Mouse (Mus musculus): ENCODE data around the gene Gm13271.
A peak's percentile ranks its signal among the peaks of the same experiment; 100 is the strongest.
"Not testable (repeated sequence)": the region's sequence is repeated elsewhere in the genome, so short reads cannot be mapped to it uniquely, and the experiment has no call there.

Gene Gm13271

DNA sequence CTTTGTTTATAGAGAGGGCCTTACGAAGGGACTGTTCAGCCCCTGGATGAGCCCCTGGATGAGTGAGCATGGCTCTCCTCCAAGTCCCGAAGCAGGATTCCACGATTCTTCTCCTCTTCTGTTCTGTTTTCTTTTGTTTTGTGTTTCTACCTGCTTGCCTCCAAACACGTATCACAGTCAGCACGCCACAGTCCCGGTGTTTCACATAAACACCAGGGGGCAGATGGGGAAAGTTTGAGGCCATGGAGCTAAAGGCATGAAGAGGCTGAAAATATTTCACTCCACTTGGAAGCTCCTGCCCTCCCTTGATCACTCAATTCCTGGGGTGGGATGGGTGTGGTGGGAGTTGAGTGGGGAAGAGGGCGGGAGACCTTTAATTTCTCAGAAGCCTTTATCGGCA is 7.1 kb downstream of the Gm13271 start:
- not testable (repeated sequence) for DNase-seq

DNA sequence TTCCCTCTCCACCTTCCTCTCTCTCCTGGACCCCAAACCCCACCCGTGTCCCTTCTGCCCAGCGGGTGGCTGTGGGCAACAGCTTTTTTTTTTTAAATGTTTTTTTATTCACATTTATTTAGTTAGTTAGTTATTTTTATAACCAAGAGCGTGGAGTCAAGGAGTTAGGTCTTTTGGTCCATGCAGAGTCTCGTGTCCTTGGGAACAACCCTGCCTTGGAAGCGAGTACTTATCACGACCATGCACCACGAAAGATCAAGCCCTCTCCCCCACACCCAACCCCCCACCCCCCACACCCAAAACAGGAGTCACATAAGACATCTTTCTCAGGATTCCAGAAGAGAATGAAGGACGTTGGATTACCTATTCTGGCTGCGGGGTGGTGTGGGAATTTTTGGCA is 7.7 kb downstream of the Gm13271 start:
- DNase-seq, result not testable (repeated sequence)

DNA sequence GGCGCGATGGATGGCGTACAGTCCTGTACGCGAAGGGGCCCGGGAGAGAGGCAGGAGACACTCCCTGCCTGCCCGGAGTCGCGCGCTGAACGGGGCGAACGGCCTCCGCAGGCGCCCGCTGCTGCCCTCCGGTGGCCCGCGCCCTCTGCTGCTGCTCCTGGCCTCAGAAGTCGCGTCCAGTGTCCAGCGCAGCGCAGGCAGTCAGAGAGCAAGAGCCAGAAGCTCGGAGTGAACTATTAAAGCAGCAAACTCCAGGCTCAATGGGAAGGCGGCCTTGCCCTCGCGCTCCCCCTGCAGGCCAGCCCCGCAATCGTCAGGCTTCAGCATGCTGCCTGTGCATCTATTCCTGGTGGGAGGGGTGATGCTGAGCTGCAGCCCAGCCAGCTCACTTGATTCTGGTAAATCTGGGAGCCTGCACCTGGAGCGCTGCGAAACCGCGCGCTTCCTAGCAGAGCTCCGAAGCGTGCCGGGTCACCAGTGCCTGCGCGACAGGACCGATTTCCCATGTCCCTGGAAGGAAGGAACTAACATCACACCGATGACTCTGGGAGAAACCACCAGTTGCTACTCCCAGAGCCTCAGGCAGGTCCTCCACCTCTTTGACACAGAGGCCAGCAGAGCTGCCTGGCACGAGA is 8.8 kb downstream of the Gm13271 start:
- DNase-seq, result peak; percentile 69

DNA sequence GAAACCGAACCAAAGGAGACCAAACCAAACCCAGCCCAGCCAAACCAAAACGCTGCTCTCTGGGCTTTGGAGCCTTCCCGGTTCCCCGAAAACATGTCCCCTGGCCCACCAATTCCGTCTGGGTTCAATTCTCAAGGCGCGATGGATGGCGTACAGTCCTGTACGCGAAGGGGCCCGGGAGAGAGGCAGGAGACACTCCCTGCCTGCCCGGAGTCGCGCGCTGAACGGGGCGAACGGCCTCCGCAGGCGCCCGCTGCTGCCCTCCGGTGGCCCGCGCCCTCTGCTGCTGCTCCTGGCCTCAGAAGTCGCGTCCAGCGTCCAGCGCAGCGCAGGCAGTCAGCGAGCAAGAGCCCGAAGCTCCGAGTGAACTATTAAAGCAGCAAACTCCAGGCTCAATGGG is 18.9 kb downstream of the Gm13271 start, which contains the start of gene Gm13290:
Gm13290 (plus strand) TSS at position 301 of the 400 bp plus-strand sequence.
- DNase-seq, result not testable (repeated sequence)

DNA sequence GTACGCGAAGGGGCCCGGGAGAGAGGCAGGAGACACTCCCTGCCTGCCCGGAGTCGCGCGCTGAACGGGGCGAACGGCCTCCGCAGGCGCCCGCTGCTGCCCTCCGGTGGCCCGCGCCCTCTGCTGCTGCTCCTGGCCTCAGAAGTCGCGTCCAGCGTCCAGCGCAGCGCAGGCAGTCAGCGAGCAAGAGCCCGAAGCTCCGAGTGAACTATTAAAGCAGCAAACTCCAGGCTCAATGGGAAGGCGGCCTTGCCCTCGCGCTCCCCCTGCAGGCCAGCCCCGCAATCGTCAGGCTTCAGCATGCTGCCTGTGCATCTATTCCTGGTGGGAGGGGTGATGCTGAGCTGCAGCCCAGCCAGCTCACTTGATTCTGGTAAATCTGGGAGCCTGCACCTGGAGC is 22.0 kb downstream of the Gm13271 start, which contains the start of gene Gm13289:
Gm13289 (plus strand) TSS at position 301 of the 400 bp plus-strand sequence.
- not testable (repeated sequence) for DNase-seq

DNA sequence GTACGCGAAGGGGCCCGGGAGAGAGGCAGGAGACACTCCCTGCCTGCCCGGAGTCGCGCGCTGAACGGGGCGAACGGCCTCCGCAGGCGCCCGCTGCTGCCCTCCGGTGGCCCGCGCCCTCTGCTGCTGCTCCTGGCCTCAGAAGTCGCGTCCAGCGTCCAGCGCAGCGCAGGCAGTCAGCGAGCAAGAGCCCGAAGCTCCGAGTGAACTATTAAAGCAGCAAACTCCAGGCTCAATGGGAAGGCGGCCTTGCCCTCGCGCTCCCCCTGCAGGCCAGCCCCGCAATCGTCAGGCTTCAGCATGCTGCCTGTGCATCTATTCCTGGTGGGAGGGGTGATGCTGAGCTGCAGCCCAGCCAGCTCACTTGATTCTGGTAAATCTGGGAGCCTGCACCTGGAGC is 24.9 kb downstream of the Gm13271 start, which contains the start of gene Gm13272:
Gm13272 (plus strand) TSS at position 301 of the 400 bp plus-strand sequence.
- DNase-seq, result not testable (repeated sequence)

DNA sequence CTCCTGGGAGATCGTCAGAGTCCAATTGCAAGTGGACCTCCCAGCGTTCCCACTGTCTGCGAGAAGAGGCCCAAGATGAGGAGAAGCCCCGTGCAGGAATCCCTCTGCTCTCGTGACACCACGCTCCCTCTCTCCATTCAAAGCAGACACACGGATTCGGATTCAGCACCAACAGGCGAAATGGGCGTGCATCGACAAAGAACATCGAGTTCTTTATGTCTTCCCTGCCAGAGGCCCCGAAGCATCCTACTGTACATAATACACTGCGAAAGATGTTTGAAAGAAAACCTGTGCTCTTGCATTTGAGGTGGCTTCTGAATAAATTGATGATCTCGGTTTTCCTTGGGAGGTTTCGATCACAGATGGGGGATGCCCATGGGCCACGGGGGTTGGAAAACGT is 25.7 kb downstream of the Gm13271 start:
- DNase-seq, result not testable (repeated sequence)

DNA sequence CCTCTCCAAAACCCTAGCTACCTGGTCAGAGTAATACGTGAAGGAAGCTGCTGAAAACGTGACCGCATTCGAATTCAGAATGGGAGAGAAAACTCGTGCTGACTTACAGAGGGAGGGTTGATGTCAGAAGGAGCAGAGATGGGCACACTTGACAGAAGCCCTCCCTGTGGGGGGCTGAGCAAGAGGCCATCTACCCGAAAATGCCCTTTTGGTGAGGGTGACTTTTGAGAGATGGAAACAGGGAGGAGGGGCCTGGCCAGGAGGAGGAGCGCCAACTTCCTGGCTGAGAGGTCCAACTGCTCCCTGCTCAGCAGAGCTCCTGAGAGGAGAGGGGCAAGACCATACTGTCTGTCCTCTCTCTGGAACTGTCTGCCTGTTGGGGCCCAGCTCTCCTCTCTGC is 27.2 kb downstream of the Gm13271 start, which contains the start of gene Ifnz:
Ifnz (plus strand) TSS at position 301 of the 400 bp plus-strand sequence.
- not testable (repeated sequence) for DNase-seq

DNA sequence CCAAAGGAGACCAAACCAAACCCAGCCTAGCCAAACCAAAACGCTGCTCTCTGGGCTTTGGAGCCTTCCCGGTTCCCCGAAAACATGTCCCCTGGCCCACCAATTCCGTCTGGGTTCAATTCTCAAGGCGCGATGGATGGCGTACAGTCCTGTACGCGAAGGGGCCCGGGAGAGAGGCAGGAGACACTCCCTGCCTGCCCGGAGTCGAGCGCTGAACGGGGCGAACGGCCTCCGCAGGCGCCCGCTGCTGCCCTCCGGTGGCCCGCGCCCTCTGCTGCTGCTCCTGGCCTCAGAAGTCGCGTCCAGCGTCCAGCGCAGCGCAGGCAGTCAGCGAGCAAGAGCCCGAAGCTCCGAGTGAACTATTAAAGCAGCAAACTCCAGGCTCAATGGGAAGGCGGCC is 27.7 kb downstream of the Gm13271 start:
- DNase-seq, result not testable (repeated sequence)

DNA sequence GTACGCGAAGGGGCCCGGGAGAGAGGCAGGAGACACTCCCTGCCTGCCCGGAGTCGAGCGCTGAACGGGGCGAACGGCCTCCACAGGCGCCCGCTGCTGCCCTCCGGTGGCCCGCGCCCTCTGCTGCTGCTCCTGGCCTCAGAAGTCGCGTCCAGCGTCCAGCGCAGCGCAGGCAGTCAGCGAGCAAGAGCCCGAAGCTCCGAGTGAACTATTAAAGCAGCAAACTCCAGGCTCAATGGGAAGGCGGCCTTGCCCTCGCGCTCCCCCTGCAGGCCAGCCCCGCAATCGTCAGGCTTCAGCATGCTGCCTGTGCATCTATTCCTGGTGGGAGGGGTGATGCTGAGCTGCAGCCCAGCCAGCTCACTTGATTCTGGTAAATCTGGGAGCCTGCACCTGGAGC is 30.7 kb downstream of the Gm13271 start, which contains the start of gene Gm13276:
Gm13276 (plus strand) TSS at position 301 of the 400 bp plus-strand sequence.
- DNase-seq, result not testable (repeated sequence)

DNA sequence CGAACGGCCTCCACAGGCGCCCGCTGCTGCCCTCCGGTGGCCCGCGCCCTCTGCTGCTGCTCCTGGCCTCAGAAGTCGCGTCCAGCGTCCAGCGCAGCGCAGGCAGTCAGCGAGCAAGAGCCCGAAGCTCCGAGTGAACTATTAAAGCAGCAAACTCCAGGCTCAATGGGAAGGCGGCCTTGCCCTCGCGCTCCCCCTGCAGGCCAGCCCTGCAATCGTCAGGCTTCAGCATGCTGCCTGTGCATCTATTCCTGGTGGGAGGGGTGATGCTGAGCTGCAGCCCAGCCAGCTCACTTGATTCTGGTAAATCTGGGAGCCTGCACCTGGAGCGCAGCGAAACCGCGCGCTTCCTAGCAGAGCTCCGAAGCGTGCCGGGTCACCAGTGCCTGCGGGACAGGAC is 33.7 kb downstream of the Gm13271 start, which contains the start of gene Gm13277:
Gm13277 (plus strand) TSS at position 231 of the 400 bp plus-strand sequence.
- not testable (repeated sequence) for DNase-seq

DNA sequence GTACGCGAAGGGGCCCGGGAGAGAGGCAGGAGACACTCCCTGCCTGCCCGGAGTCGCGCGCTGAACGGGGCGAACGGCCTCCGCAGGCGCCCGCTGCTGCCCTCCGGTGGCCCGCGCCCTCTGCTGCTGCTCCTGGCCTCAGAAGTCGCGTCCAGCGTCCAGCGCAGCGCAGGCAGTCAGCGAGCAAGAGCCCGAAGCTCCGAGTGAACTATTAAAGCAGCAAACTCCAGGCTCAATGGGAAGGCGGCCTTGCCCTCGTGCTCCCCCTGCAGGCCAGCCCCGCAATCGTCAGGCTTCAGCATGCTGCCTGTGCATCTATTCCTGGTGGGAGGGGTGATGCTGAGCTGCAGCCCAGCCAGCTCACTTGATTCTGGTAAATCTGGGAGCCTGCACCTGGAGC is 36.6 kb downstream of the Gm13271 start, which contains the start of gene Gm13278:
Gm13278 (plus strand) TSS at position 301 of the 400 bp plus-strand sequence.
- not testable (repeated sequence) for DNase-seq

DNA sequence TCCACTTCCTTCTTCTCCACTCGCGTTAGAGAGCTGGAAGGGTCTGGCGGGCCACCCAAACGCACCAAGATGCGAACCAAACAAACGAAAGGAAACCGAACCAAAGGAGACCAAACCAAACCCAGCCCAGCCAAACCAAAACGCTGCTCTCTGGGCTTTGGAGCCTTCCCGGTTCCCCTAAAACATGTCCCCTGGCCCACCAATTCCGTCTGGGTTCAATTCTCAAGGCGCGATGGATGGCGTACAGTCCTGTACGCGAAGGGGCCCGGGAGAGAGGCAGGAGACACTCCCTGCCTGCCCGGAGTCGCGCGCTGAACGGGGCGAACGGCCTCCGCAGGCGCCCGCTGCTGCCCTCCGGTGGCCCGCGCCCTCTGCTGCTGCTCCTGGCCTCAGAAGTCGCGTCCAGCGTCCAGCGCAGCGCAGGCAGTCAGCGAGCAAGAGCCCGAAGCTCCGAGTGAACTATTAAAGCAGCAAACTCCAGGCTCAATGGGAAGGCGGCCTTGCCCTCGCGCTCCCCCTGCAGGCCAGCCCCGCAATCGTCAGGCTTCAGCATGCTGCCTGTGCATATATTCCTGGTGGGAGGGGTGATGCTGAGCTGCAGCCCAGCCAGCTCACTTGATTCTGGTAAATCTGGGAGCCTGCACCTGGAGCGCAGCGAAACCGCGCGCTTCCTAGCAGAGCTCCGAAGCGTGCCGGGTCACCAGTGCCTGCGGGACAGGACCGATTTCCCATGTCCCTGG is 39.4 kb downstream of the Gm13271 start, which contains the start of gene Gm13275:
Gm13275 (plus strand) TSS at position 552 of the 740 bp plus-strand sequence.
- DNase-seq, result not testable (repeated sequence)

DNA sequence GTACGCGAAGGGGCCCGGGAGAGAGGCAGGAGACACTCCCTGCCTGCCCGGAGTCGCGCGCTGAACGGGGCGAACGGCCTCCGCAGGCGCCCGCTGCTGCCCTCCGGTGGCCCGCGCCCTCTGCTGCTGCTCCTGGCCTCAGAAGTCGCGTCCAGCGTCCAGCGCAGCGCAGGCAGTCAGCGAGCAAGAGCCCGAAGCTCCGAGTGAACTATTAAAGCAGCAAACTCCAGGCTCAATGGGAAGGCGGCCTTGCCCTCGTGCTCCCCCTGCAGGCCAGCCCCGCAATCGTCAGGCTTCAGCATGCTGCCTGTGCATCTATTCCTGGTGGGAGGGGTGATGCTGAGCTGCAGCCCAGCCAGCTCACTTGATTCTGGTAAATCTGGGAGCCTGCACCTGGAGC is 42.4 kb downstream of the Gm13271 start, which contains the start of gene Gm13279:
Gm13279 (plus strand) TSS at position 301 of the 400 bp plus-strand sequence.
- not testable (repeated sequence) for DNase-seq

DNA sequence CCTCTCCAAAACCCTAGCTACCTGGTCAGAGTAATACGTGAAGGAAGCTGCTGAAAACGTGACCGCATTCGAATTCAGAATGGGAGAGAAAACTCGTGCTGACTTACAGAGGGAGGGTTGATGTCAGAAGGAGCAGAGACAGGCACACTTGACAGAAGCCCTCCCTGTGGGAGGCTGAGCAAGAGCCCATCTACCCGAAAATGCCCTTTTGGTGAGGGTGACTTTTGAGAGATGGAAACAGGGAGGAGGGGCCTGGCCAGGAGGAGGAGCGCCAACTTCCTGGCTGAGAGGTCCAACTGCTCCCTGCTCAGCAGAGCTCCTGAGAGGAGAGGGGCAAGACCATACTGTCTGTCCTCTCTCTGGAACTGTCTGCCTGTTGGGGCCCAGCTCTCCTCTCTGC is 44.7 kb downstream of the Gm13271 start, which contains the start of gene Gm13285:
Gm13285 (plus strand) TSS at position 301 of the 400 bp plus-strand sequence.
- DNase-seq, result not testable (repeated sequence)

DNA sequence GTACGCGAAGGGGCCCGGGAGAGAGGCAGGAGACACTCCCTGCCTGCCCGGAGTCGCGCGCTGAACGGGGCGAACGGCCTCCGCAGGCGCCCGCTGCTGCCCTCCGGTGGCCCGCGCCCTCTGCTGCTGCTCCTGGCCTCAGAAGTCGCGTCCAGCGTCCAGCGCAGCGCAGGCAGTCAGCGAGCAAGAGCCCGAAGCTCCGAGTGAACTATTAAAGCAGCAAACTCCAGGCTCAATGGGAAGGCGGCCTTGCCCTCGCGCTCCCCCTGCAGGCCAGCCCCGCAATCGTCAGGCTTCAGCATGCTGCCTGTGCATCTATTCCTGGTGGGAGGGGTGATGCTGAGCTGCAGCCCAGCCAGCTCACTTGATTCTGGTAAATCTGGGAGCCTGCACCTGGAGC is 48.3 kb downstream of the Gm13271 start, which contains the start of gene Gm13287:
Gm13287 (plus strand) TSS at position 301 of the 400 bp plus-strand sequence.
- not testable (repeated sequence) for DNase-seq

Data from liver (tissue).